Comparison of ENCODE assay signal across 8 mouse cellular contexts in the genomic region with DNA sequence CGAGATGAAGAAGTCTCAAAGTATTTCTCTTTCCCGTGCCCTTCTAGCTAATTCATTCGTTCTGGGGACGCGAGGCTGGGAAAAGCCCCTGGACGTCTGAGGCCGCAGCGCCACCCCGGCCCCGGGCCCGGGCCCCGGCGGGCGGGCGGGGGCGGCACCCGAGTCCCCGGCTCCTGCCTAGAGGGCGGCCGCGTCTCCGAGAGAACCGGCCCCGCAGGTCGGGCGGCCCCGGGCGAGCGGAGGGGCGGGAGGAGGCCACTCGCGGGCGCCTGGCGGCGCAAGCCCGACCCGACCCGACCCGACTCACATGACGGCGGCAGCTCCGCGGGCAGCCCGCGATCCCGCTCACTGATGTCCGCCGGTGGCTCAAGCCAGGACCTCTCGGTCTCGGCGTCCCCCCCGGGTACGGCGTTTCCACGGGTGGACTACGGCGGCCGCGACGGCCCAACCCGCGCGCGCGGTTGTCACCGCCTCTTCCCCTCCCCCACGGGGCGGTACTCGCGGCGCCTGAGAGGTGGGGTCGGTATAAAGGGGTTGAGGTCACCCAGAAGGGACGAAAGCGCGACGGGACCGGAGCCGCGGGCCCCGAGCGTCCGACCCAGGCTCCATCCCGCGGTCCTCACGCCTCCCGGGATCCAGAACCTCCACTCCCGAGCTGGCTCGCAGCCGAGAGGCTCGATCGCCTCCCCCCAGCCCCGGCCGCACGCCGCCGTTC. TPM values are rescaled to one million over a fixed set of nuclear protein-coding genes. Genes with fewer than 3 reads are reported as not detected.
DNase-seq lines count a peak whose midpoint lies in the region; ATAC-seq and TF ChIP-seq lines count a peak whose summit lies in the region.

A gene (plus strand): TSS at position 571 of the 715 bp plus-strand sequence.

- ATAC-seq in embryonic facial prominence, embryonic 15.5 days (ENCODE audit: insufficient number of reproducible peaks, low FRiP score, low TSS enrichment, low read depth), result peak; percentile 86
- peak; percentile 85 for ATAC-seq in kidney, embryonic 14.5 days (ENCODE audit: low FRiP score, low TSS enrichment)
- ATAC-seq in limb, embryonic 14.5 days (ENCODE audit: low FRiP score, low read depth), result peak; percentile 86
- ATAC-seq in midbrain, embryonic 16.5 days, result peak; percentile 83

- peaks cover 27% of the 10 kb centered on the region for H3K4me1 ChIP-seq in bone marrow macrophage, adult 2 months (ENCODE audit: control insufficient read depth, insufficient read depth, low read length)
- peaks cover 34% of the 10 kb centered on the region for H3K4me1 ChIP-seq in embryonic facial prominence, embryonic 15.5 days
- H3K4me1 ChIP-seq in kidney, embryonic 14.5 days (ENCODE audit: control insufficient read depth, insufficient read depth, low read length), result peaks cover 20% of the 10 kb centered on the region
- peaks cover 20% of the 10 kb centered on the region for H3K4me1 ChIP-seq in limb, embryonic 14.5 days (ENCODE audit: control insufficient read depth, insufficient read depth, low read length)
- H3K4me1 ChIP-seq in midbrain, embryonic 16.5 days (ENCODE audit: control insufficient read depth, insufficient read depth, low read length), result peaks cover 26% of the 10 kb centered on the region
- no peaks in the 10 kb centered on the region; the same call in 1 of the 2 replicates for H3K4me1 ChIP-seq in spleen, adult 2 months (ENCODE audit: control insufficient read depth, insufficient read depth, insufficient read length)

- peak within 1 kb of the TSS; percentile 100 for H3K9ac ChIP-seq in embryonic facial prominence, embryonic 15.5 days
- H3K9ac ChIP-seq in kidney, embryonic 14.5 days (ENCODE audit: low read depth, low read length), result peak within 1 kb of the TSS; percentile 95
- H3K9ac ChIP-seq in limb, embryonic 14.5 days (ENCODE audit: low read depth, low read length, severe bottlenecking), result peak within 1 kb of the TSS; percentile 98
- H3K9ac ChIP-seq in midbrain, embryonic 16.5 days (ENCODE audit: low read depth, low read length), result peak within 1 kb of the TSS; percentile 90

- peak; percentile 93 for DNase-seq in A20 (ENCODE audit: low read depth, low spot score)
- DNase-seq in heart, adult 9 months (ENCODE audit: low spot score in 2 of 2), result peak; percentile 96 to 98
- DNase-seq in limb, embryonic 14.5 days (ENCODE audit: low spot score), result peak; percentile 90
- DNase-seq in spleen, adult 2 months (ENCODE audit: low read depth in 1 of 2, low spot score in 2 of 2), result peak; percentile 70 to 92

- peaks cover 13% of the 10 kb centered on the region for H3K36me3 ChIP-seq in embryonic facial prominence, embryonic 15.5 days
- H3K36me3 ChIP-seq in kidney, embryonic 14.5 days (ENCODE audit: control insufficient read depth, insufficient read depth, low read length), result peaks cover 11% of the 10 kb centered on the region
- peaks cover 20% of the 10 kb centered on the region for H3K36me3 ChIP-seq in limb, embryonic 14.5 days (ENCODE audit: control insufficient read depth, insufficient read depth, low read length)
- H3K36me3 ChIP-seq in midbrain, embryonic 16.5 days (ENCODE audit: control insufficient read depth, insufficient read depth, low read length), result peaks cover 4% of the 10 kb centered on the region; the same call in 1 of the 2 replicates
- peaks cover 4% of the 10 kb centered on the region for H3K36me3 ChIP-seq in spleen, adult 2 months (ENCODE audit: control insufficient read depth, insufficient read depth, low read length)

- TF ChIP-seq POLR2A in bone marrow macrophage, adult 2 months (IDR thresholded peaks at IDR 0.05; ENCODE audit: borderline replicate concordance, low read depth, low read length), result 0 out of 2 replicates have a peak, but pooled peaks have one; percentile 12
- TF ChIP-seq POLR2A in limb, embryonic 14.5 days (IDR thresholded peaks at IDR 0.05; ENCODE audit: borderline replicate concordance, extremely low read depth, insufficient read depth, insufficient read length), result peak; percentile 83; the same call in 1 of the 2 replicates
- TF ChIP-seq POLR2A in spleen, adult 2 months (IDR thresholded peaks at IDR 0.05; ENCODE audit: low read depth, low read length), result peak; percentile 57; the same call in 1 of the 2 replicates

- H3K4me3 ChIP-seq in bone marrow macrophage, adult 2 months (ENCODE audit: insufficient read depth, low read length), result peak within 1 kb of the TSS; percentile 96
- H3K4me3 ChIP-seq in embryonic facial prominence, embryonic 15.5 days (replicated peaks), result peak within 1 kb of the TSS; percentile 99
- peak within 1 kb of the TSS; percentile 87 for H3K4me3 ChIP-seq in kidney, embryonic 14.5 days (ENCODE audit: low read length)
- peak within 1 kb of the TSS; percentile 97 for H3K4me3 ChIP-seq in limb, embryonic 14.5 days (replicated peaks; ENCODE audit: low read length)
- H3K4me3 ChIP-seq in midbrain, embryonic 16.5 days (ENCODE audit: low read depth, low read length), result peak within 1 kb of the TSS; percentile 94
- peak within 1 kb of the TSS; percentile 96 for H3K4me3 ChIP-seq in spleen, adult 2 months (ENCODE audit: extremely low read depth, insufficient read depth, insufficient read length)

- no peak for TF ChIP-seq CTCF in bone marrow macrophage, adult 2 months (IDR thresholded peaks at IDR 0.05; ENCODE audit: low read depth, low read length)
- TF ChIP-seq CTCF in spleen, adult 2 months (IDR thresholded peaks at IDR 0.05; ENCODE audit: extremely low read depth, insufficient read depth, insufficient read length, insufficient replicate concordance), result no peak

- H3K4me2 ChIP-seq in embryonic facial prominence, embryonic 15.5 days (replicated peaks), result peak within 1 kb of the TSS; percentile 67
- peak within 1 kb of the TSS; percentile 81 for H3K4me2 ChIP-seq in kidney, embryonic 14.5 days (replicated peaks; ENCODE audit: low read depth, low read length)
- H3K4me2 ChIP-seq in limb, embryonic 14.5 days (replicated peaks; ENCODE audit: low read depth, low read length, severe bottlenecking), result peak within 1 kb of the TSS; percentile 72
- H3K4me2 ChIP-seq in midbrain, embryonic 16.5 days (ENCODE audit: low read length), result peak within 1 kb of the TSS; percentile 59

- under 1% methylated on average over 93 of the region's 96 CpGs for WGBS in embryonic facial prominence, embryonic 15.5 days
- under 1% methylated on average over 52 of the region's 96 CpGs for WGBS in kidney, embryonic 14.5 days
- WGBS in limb, embryonic 14.5 days, result under 1% methylated on average over 48 of the region's 96 CpGs
- WGBS in midbrain, embryonic 16.5 days, result 1% methylated on average over 62 of the region's 96 CpGs
- under 1% methylated on average over 88 of the region's 96 CpGs for WGBS in spleen, adult 2 months

- peak within 1 kb of the TSS; percentile 97 for H3K27ac ChIP-seq in bone marrow macrophage, adult 2 months (ENCODE audit: insufficient read depth, low read depth, low read length)
- H3K27ac ChIP-seq in embryonic facial prominence, embryonic 15.5 days (replicated peaks), result peak within 1 kb of the TSS; percentile 100
- H3K27ac ChIP-seq in kidney, embryonic 14.5 days (ENCODE audit: low read depth, low read length), result peak within 1 kb of the TSS; percentile 99
- peak within 1 kb of the TSS; percentile 100 for H3K27ac ChIP-seq in limb, embryonic 14.5 days (replicated peaks; ENCODE audit: low read depth, low read length)
- peak within 1 kb of the TSS; percentile 100 for H3K27ac ChIP-seq in midbrain, embryonic 16.5 days (ENCODE audit: low read length)
- H3K27ac ChIP-seq in spleen, adult 2 months (ENCODE audit: insufficient read depth, low read length), result peak within 1 kb of the TSS; percentile 99

- H3K9me3 ChIP-seq in embryonic facial prominence, embryonic 15.5 days (replicated peaks), result no peaks in the 10 kb centered on the region
- no peaks in the 10 kb centered on the region for H3K9me3 ChIP-seq in kidney, embryonic 14.5 days (ENCODE audit: control insufficient read depth, low read length)
- no peaks in the 10 kb centered on the region for H3K9me3 ChIP-seq in limb, embryonic 14.5 days (ENCODE audit: control insufficient read depth, low read length)
- H3K9me3 ChIP-seq in midbrain, embryonic 16.5 days (replicated peaks; ENCODE audit: control insufficient read depth, low read length, poor library complexity, severe bottlenecking), result no peaks in the 10 kb centered on the region

- no peaks in the 10 kb centered on the region for H3K27me3 ChIP-seq in embryonic facial prominence, embryonic 15.5 days
- H3K27me3 ChIP-seq in kidney, embryonic 14.5 days (ENCODE audit: control insufficient read depth, insufficient read depth, low read length), result no peaks in the 10 kb centered on the region
- no peaks in the 10 kb centered on the region for H3K27me3 ChIP-seq in limb, embryonic 14.5 days (ENCODE audit: control insufficient read depth, insufficient read depth, low read length)
- H3K27me3 ChIP-seq in midbrain, embryonic 16.5 days (ENCODE audit: control insufficient read depth, insufficient read depth, low read depth, low read length), result no peaks in the 10 kb centered on the region
- H3K27me3 ChIP-seq in spleen, adult 2 months (ENCODE audit: control insufficient read depth, insufficient read depth, low read length), result no peaks in the 10 kb centered on the region

RNA-seq across cellular contexts. Expression of the gene that starts here (rescaled TPM):
- 69.9 and 74.0 TPM in 2 replicates for polyA plus RNA-seq in bone marrow macrophage, adult 2 months (2012; ENCODE audit: insufficient read depth, insufficient read length, missing spikeins)
- 16.4 and 18.5 TPM in 2 replicates for polyA plus RNA-seq in embryonic facial prominence, embryonic 15.5 days (2015; fragmentation: Nextera tagmentation; extraction: Ambion mirVana)
- polyA plus RNA-seq in kidney, embryonic 14.5 days (2014; fragmentation: Nextera tagmentation; extraction: Ambion mirVana), result 13.9 and 18.5 TPM in 2 replicates
- 12.7 and 15.3 TPM in 2 replicates for polyA plus RNA-seq in limb, embryonic 14.5 days (2012; rRNA removed)
- polyA plus RNA-seq in limb, embryonic 14.5 days (2014; fragmentation: Nextera tagmentation; extraction: Ambion mirVana), result 15.8 and 18.7 TPM in 2 replicates
- 2.0 and 2.9 TPM in 2 replicates for polyA plus RNA-seq in midbrain, embryonic 16.5 days (2015; fragmentation: Nextera tagmentation; extraction: Ambion mirVana)
- 22.5 and 26.7 TPM in 2 replicates for polyA plus RNA-seq in spleen, adult 2 months (2012; rRNA removed)

Comparison
In these comparisons a context has a peak if more than half of its experiments do, and no peak if none do; other contexts are left out.
1. Peak in every context shown above with its lines: DNase-seq, ATAC-seq, H3K4me3 ChIP-seq and H3K27ac ChIP-seq.
2. POLR2A ChIP-seq: peak in every context shown above with its lines; median percentile 83 in limb, embryonic 14.5 days; 57 in spleen, adult 2 months; 12 in bone marrow macrophage, adult 2 months.